Mouse (Mus musculus): ENCODE results near the gene Zc3h12c.
A peak's percentile ranks its signal among the peaks of the same experiment; 100 is the strongest.

The Zc3h12c gene

GRCm38 (mm10) chr9:52165706-52166090 lies 2.7 kb downstream of the Zc3h12c start:
- DNase-seq (ENCODE audit: low spot score in 2 of 2): no peak

- DNase-seq (ENCODE audit: low spot score in 2 of 2): no peak
These were observed 3.2 kb downstream of the Zc3h12c start for GRCm38 (mm10) chr9:52165076-52165705.

GRCm38 (mm10) chr9:52160512-52160911 lies 7.9 kb downstream of the Zc3h12c start:
- no peak for DNase-seq (ENCODE audit: low spot score in 2 of 2)

GRCm38 (mm10) chr9:52158561-52158960 lies 9.8 kb downstream of the Zc3h12c start:
- no peak for DNase-seq (ENCODE audit: low spot score in 2 of 2)

GRCm38 (mm10) chr9:52155417-52155816 lies 13.0 kb downstream of the Zc3h12c start:
- no peak for DNase-seq (ENCODE audit: low spot score in 2 of 2)

DNA sequence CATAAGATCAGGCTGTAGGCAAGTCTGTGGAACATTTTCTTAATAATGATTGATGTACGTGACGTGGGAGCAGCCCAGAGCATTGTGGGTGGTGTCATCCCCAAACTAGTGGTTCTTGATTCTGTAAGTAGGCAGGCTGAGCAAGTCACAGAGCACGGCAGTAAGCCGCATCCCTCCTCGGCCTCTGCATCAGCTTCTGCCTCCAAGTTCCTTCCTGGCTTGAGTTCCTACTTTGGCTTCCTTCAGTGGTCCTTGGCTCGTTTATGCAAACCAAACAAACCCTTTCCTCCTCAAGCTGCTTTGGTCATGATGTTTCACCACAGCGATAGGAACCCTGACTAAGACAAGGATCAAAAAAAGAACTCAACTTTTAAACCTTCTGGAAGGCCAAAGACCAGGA lies 14.1 kb downstream of the Zc3h12c start:
- no peak for DNase-seq (ENCODE audit: low spot score in 2 of 2)

DNA sequence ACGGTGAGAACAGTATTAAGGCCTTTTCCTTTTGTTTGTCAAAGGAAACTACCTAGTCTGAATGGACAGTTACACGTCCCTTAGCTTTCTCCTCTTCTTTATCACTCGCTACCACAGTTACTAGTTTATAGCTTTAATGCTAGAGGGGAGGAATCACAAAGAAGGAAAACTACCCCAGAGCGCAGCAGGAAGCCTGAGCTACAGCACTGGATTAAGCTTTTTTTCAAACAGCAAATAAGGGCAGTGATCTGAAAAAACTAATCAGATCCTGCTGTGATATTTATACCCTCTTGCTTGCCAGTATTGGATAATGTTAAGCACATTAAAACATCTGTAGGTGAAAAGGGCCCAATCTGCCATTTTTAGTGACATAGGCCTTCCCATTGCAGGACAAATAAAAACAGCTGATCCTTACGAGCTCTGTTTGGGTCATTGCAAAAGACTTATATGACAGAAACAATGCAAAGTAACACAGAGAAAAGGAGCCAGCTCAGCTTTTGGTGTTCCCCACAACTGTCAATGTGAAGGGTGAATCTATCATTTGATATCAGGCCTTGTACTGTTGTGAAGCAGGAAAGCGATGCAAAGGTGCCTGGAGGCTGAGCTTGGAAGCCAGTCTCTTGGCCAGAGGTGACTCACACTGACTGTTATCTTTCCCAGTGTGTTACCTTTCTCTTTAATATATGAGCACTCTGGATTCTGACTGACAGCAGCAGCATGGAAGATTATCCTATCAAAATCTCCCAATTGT lies 16.1 kb downstream of the Zc3h12c start:
- DNase-seq (ENCODE audit: low spot score in 2 of 2): no peak

DNA sequence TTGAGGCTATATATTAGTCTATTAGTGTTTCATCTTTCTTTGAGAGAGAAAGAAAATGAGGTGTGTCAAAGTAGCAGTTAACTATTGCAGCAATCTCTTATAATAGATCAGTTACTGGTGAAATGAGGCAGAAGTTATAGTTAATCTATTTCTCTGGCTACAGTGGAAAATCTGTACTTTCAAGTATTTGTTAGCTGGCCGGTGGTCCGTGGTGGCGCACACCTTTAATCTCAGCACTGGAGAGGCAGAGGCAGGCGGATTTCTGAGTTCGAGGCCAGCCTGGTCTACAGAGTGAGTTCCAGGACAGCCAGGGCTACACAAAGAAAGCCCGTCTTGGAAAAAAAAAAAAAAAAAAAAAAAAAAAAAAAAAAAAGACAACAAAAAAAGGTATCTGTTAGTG lies 18.6 kb downstream of the Zc3h12c start:
- DNase-seq (ENCODE audit: low spot score in 2 of 2): no peak

DNA sequence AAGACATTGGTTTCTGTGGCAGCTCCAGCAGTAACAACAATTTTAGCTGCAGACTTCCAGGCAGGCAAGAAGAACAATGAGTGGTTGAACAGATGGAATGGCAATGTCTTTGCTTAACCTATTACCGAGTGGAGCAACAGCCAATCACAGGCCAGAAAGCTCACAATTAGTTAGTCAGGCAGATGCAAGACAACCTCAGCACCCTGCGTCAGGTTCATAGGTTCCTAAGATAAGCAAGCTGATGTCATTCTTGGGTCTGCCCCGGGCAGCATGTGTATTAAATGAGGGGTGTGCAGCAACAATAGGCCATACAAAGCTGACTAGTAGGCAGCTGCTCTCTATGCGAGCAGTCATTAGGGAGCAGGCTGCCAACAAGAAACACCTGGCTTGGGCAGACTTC lies 19.1 kb downstream of the Zc3h12c start:
- DNase-seq (ENCODE audit: low spot score in 2 of 2): no peak

DNA sequence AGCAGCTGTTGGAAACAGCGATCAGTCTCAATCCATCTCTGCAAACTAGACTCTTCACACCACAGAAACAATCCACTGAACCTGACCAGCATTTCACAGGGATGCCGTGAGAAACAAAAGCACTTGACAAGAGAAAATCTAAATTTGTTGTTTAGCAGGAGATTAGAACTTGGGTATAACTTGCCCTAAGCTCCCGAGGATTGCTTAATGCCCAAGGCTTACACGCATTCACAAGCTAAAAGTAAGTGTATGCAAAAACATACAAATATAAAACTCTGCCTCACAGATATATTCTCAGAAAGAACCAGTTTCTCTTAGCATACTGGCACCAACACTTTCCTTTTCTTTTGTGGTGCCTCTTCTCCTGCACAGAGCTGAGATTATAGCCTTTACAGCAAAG lies 19.5 kb downstream of the Zc3h12c start:
- no peak for DNase-seq (ENCODE audit: low spot score in 2 of 2)

DNA sequence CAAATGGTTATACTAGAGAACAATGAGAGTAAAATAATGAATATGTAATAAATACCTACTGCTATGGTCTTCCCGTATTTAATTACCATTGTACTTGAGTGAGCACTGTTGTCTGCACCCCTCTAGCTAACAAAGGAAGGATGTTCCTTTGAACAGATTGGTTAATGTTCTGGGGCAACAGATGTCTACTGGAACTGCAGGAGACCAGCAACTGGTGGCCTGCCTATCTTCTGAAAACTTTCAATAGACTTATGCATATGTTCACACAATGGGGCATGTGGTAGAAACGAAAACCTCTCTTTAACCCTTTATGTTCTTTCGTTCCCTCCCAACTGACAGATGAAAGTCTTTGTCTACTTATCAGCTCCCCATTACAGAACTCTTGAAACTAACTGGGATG lies 20.1 kb downstream of the Zc3h12c start:
- DNase-seq (ENCODE audit: low spot score in 2 of 2): no peak

- DNase-seq (ENCODE audit: low spot score in 2 of 2): no peak
These were observed 22.1 kb downstream of the Zc3h12c start for GRCm38 (mm10) chr9:52146241-52146640.

DNA sequence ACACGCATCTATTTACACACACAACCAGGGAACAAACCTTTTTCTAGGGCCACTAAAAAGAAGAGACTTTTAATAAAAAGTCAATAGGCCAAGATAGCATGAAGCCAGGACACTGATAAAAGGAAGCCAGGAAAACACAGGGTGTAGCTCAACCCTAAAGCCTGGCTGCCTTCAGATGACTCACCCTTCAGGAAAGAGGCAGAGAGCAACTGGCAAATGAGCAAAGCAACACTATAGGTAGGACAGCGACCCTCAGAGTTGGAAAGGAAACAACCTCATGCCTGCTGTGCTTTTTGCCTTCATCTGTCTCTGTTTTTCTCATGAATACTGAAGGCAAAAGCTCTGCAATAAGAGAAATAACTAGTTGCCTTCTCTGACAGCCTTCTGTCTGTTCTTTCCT lies 35.6 kb downstream of the Zc3h12c start:
- DNase-seq (ENCODE audit: low spot score in 2 of 2): no peak

DNA sequence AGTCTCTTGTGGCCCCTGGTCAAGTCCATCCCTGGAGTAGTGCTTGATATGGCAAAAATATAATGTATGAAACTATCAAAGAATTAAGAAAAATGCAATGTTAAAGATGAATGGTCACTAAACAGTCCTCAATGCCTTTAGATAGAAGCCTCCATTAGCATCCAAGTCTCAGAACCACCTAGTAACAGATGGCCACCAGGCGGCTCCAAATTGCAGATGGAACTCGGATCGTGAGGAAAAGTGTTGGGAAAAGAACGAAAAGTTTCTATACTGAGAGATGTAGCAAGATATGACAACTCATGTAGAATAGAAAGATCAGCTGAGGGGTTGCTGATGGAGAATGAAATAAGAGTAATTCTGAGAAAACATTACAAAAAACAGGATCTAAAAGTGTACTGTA lies 38.0 kb downstream of the Zc3h12c start:
- peak; percentile 24 to 48 for DNase-seq (ENCODE audit: low spot score in 2 of 2)

DNA sequence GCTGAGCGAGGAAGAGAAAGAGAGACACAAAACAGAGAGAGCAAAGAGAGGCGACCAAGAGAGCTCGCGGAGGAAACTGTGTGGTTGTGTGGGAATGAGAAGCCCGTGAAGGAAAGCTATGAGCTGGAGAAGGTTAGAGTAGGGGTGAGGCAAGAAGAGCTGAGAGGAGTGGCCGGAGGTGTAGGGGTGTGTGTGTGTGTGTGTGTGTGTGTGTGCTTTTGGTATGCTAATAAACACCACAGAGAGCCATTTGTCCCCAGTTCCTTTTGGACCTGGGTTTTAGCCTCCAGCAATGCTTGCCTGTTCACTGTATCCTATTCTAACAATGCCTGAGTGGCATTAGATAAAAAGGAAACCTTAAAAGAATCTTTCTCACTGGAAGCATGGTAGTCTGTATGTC lies 43.1 kb downstream of the Zc3h12c start:
- no peak for DNase-seq (ENCODE audit: low spot score in 2 of 2)

GRCm38 (mm10) chr9:52119212-52119611 lies 49.2 kb downstream of the Zc3h12c start:
- no peak for DNase-seq (ENCODE audit: low spot score in 2 of 2)

GRCm38 (mm10) chr9:52113091-52113490 lies 55.3 kb downstream of the Zc3h12c start:
- DNase-seq (ENCODE audit: low spot score in 2 of 2): no peak

GRCm38 (mm10) chr9:52110738-52111137 lies 57.6 kb downstream of the Zc3h12c start:
- no peak for DNase-seq (ENCODE audit: low spot score in 2 of 2)

DNA sequence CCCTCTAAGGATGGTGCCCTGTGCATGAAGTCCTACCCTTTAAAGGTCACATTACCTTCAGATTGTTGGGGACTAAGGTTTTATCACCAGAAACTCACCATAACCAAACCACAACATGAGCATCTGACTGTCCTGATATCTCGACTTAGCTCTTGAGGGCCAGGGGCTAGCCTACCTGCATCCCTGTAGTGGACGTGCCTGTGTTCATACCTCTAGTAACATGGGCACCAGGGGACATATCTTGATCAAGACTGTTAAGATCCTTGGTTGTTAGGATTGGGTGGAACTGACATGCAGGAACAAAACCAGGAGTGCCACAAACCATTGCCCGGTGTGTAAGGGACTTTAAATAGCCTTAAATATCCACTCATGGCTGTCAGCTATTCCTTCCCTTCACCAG lies 61.2 kb downstream of the Zc3h12c start:
- no peak for DNase-seq (ENCODE audit: low spot score in 2 of 2)

DNA sequence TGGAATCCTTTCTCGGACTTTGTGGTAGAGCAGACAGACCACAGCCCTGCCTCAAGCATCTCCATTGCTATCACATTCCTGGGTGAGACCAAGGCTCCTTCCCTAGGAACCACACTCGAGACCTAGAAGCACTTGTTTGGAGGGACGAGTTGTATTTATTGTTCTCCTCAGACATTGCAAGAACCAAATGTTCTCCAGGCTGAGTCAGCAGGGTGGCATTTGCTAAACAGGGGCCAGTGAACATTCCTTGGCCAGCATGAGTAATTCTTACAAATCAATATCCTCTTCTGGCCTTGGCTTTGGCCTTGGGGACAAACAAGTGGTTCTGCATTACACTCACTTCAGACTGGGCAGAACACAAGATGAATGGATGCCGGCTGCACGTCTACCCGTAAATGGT lies 62.9 kb downstream of the Zc3h12c start:
- no peak for DNase-seq (ENCODE audit: low spot score in 2 of 2)

- no peak for DNase-seq (ENCODE audit: low spot score in 2 of 2)
These were observed 64.2 kb downstream of the Zc3h12c start for GRCm38 (mm10) chr9:52104225-52104615.

DNA sequence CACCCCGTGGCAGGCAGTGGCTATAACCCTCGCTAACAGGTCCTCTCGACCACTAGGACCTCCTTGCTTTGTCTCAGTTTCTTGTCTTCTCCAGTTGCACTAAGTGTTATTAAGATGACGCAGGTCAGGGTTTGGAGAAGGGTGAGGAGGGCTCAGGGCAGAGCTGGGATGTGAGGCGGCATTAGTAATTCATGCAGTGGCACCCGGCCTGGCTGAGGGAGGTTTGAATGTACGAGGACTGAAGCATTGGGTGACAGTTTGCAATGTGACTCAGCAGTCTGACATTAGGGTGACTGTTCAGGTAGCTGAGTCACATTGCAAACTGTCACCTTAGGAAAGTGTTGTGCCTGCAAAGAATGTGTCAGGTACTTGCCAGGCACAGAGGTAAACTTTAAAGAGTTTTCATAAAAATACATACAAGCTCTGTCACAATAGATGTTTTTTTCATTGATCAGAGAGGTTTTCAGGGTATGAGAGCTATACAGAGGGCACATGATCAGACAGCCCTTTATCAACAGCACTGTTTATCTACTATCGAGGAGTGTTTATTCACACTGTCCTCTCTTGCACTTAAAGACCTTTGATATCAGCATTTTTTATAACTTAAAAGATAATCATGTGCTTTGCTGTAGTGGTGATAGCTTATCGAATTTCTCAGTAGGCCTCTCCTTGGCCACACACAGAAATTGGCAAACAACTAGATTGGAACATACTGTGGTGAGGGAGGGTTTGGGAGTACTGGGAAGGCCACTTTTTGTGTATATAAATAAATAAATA lies 64.7 kb downstream of the Zc3h12c start:
- DNase-seq (ENCODE audit: low spot score in 2 of 2): no peak

All from frontal cortex, postnatal 36 days (tissue).